Mouse (Mus musculus): ENCODE results near the gene Smim24.

- TF ChIP-seq CTCF (IDR thresholded peaks at IDR 0.05; ENCODE audit: low read depth, low read length) (no peak), POLR2A (IDR thresholded peaks at IDR 0.05; ENCODE audit: insufficient read depth, low read length) (no peak)
Measured at GRCm38 (mm10) chr10:81410350-81410749, 17.5 kb downstream of the Smim24 start.

Measured in ES-Bruce4 (cell line).